Mouse (Mus musculus) cerebellum, postnatal 4 days (tissue): ENCODE measurements around the gene Hmgn3.

Experiments
- DNase-seq, 2 experiments: peaks; one replicate each; pipeline ENCODE4 v3.0.0; 2022; ENCODE audit warnings: low spot score in 2 of 2, mixed read lengths in 1 of 2

The Hmgn3 gene

GRCm38 (mm10) chr9:83100786-83101185 is 45.7 kb downstream of the Hmgn3 start:
- DNase-seq: no peak

GRCm38 (mm10) chr9:83098652-83099307 is 47.7 kb downstream of the Hmgn3 start:
- DNase-seq: no peak

DNA sequence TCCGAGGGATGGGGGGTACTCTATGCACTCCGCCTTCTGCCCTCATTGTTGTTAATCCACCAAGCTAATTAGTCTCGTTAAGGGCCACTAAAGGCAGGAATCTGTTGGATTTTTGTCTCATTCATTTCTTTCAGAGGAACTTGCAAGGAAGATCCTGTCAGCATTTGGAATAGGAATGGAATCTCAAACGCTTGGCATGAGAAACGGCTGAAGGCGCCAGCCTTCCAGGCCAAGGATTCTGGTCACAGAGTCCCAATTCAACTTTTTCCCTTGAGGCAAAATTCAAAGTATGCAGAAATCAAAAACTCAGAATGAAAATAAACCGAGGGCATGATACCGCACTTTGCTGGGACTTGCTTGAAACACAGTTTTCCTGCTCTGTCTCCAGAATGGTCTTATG is 48.7 kb downstream of the Hmgn3 start:
- DNase-seq: no peak

- no peak for DNase-seq
These were observed 51.7 kb downstream of the Hmgn3 start for GRCm38 (mm10) chr9:83094649-83095336.

DNA sequence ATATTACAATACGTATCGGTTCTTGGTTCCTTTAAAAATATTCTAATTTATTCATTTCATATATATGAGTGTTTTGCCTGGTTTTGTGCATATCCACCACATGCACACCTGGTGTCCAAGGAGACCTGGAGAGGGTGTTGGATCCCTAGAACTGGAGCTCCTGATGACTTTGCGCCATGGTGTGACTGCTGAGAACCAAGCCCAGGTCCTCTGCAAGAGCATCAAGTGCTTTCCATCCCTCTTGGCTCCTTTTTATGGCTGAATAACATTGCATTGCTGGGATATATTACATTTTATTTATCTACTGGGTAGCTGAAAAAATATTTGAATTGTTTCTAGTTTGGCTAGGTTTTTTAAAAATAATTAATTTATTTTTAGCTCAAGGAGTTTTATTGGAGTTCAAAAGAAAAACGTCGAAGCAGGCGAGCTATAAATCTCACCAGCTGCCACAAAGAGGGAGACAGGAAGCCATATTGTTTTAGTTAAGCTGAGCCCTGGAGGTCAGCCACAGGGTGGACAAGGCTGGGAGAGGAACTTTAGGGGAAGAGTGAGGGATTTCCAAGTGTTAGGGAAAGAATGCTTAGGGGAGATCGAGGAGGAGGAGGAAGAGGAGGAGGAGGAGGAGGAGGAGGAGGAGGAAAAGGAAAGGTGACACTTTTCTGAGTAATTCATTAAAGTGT is 62.6 kb downstream of the Hmgn3 start:
- no peak for DNase-seq

- DNase-seq: no peak
These were observed 63.4 kb downstream of the Hmgn3 start for GRCm38 (mm10) chr9:83083091-83083490.

DNA sequence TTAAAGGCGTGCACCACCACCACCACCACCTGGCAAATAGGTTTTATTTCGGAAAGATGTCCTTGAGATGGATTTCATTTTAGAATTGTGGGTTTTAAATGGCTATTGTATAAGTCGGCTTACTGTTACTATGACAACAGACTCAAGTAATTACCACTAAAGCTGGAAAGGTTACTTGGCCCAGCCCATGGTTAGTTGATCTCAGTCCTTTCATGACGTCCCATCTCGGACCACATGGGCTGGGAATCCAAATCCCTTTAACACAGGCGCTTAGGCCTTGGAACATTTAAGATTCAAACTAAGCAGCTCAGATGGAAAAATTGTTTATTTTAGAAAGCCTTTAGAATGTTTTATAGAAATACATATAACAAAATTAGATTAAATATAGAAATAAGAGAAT is 64.2 kb downstream of the Hmgn3 start:
- no peak for DNase-seq

DNA sequence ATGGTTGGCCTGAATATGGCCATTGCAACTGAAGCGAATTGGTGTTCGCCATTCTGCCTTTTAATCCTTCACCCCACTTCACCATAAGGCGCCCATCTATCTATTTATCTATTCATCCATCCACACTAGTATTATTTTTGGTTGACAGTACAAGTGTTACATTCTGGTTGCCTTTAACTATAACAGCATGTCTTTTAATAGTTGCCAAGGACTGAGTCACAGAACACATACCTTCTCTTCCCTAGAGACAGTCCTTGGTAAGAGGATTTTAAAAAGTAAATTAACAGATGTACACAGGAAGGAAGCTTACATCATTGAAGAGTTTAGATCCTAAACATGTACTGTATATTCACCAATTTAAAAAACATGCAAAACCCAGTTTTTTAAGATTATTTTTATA is 66.8 kb downstream of the Hmgn3 start:
- no peak for DNase-seq

DNA sequence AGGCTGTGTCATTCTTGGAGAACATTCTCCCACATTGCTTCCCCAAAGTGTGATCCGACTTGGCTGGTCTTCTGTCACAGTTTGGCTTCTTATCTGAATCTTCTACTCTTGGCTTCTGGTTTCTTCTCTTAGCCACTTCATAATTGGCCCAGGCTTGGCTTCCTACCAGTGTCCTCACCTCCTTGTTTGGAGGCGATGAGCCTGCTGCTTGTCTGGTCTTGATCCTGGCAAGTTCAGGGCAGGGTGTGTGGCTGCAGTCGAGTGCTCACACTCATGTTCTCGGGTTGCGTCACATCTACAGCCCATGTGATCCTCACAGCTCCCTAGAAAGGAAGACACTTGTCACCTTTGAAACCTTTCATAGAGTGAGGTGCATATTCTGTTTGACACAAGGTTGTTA is 78.2 kb downstream of the Hmgn3 start:
- DNase-seq: no peak

DNA sequence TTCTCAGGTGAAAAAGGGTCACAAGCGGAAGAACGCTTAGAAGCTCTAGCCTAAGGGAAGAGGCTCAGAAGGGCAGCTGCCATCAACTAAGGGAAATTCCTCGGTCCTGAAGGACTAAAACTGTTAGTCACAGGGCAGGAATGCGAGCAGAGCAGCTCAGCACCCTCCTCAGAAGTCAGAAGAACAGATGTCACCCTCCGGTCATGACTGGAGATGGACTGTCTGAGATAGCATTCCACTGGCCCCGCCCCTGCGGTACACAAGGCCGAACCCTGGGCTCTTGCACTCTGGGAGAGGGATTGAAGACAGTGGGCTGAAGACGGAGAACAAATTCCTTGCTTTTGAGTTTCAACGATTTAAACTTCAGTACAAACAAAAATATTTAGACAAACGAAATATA is 85.2 kb downstream of the Hmgn3 start:
- no peak for DNase-seq
